ENCODE assay signal across 23 mouse cellular contexts in the genomic region with DNA sequence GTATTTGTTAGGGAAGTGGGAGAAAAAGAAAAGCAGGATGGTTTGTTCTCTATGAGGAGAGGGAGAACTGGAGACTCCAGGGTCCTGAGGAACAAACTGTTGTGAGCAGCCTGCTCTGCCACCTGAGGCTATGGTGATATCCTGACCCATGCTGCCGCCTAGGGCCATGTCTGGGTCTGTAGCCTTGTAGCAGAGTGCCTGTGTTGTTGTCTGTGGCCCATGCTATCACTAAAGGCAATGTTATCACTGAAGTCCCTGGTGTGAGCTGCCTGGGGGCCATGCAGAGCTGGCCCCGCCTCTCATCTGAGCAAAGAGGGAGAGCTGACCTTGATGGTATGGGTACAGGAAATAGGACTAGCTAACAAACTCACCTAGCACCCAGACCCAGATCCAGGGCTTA. TPM values are rescaled to one million over a fixed set of nuclear protein-coding genes. Genes with fewer than 3 reads are reported as not detected.
DNase-seq lines count a peak whose midpoint lies in the region; ATAC-seq and TF ChIP-seq lines count a peak whose summit lies in the region.
"Had no signal": no experiment of that assay in that cellular context is flagged by ENCODE, and none has a peak within 500 bp of the region (broad histone marks: within the 10 kb centered on the region; RNA-seq: fewer than 3 reads in every experiment).

No protein-coding gene starts in this region.

- no peak overlapping the region for H3K4me2 ChIP-seq in stomach, embryonic 15.5 days
- no peak overlapping the region for H3K4me2 ChIP-seq in stomach, postnatal 0 days (replicated peaks; ENCODE audit: low read depth)
- H3K4me2 ChIP-seq in liver, embryonic 15.5 days, result no peak overlapping the region
- H3K4me2 ChIP-seq in forebrain, postnatal 0 days (ENCODE audit: low read depth), result no peak overlapping the region
- H3K4me2 ChIP-seq: heart, embryonic 12.5 days; hindbrain, embryonic 14.5 days had no signal

- H3K9me3 ChIP-seq in stomach, embryonic 15.5 days, result no peaks in the 10 kb centered on the region
- H3K9me3 ChIP-seq in stomach, postnatal 0 days (ENCODE audit: control insufficient read depth, low read length), result no peaks in the 10 kb centered on the region
- H3K9me3 ChIP-seq in liver, embryonic 15.5 days (replicated peaks), result no peaks in the 10 kb centered on the region
- H3K9me3 ChIP-seq in midbrain, embryonic 10.5 days (replicated peaks), result no peaks in the 10 kb centered on the region
- no peaks in the 10 kb centered on the region for H3K9me3 ChIP-seq in forebrain, postnatal 0 days (ENCODE audit: low read length)
- H3K9me3 ChIP-seq: embryonic facial prominence, embryonic 10.5 days; forebrain, embryonic 10.5 days; heart, embryonic 12.5 days; hindbrain, embryonic 10.5 days had no signal

- ATAC-seq in stomach, embryonic 15.5 days (ENCODE audit: insufficient read depth, low FRiP score, low read depth), result peak; percentile 39; the same call in 1 of the 2 replicates
- ATAC-seq in stomach, postnatal 0 days (ENCODE audit: low FRiP score, low TSS enrichment), result no peak
- peak; percentile 37; the same call in 1 of the 2 replicates for ATAC-seq in liver, embryonic 15.5 days (ENCODE audit: insufficient read depth)
- no peak for ATAC-seq in forebrain, postnatal 0 days
- ATAC-seq: activated CD4-positive, CD25-positive, alpha-beta regulatory T cell, adult 4 months; CD4-positive, CD25-positive, alpha-beta regulatory T cell, adult 4 months; forebrain, embryonic 14.5 days; Patski had no signal

- H3K27ac ChIP-seq in heart, adult 2 months, result no peak overlapping the region
- H3K27ac ChIP-seq in stomach, embryonic 15.5 days, result no peak overlapping the region
- H3K27ac ChIP-seq in stomach, postnatal 0 days (replicated peaks), result no peak overlapping the region
- H3K27ac ChIP-seq in liver, embryonic 15.5 days (replicated peaks), result no peak overlapping the region
- no peak overlapping the region for H3K27ac ChIP-seq in midbrain, embryonic 10.5 days (replicated peaks)
- H3K27ac ChIP-seq in forebrain, postnatal 0 days (ENCODE audit: low read depth, low read length), result no peak overlapping the region
- H3K27ac ChIP-seq: embryonic facial prominence, embryonic 10.5 days; forebrain, embryonic 10.5 days; hindbrain, embryonic 10.5 days; hindbrain, embryonic 14.5 days had no signal

- H3K4me3 ChIP-seq in heart, adult 2 months, result no peak overlapping the region
- H3K4me3 ChIP-seq in stomach, embryonic 15.5 days (replicated peaks), result no peak overlapping the region
- H3K4me3 ChIP-seq in stomach, postnatal 0 days (ENCODE audit: low read depth, low read length), result no peak overlapping the region
- no peak overlapping the region for H3K4me3 ChIP-seq in liver, embryonic 15.5 days (replicated peaks)
- no peak overlapping the region for H3K4me3 ChIP-seq in midbrain, embryonic 10.5 days
- no peak overlapping the region for H3K4me3 ChIP-seq in forebrain, postnatal 0 days (ENCODE audit: low read depth, low read length)
- H3K4me3 ChIP-seq: embryonic facial prominence, embryonic 10.5 days; erythroblast, embryonic 14.5 days; forebrain, embryonic 10.5 days; heart, embryonic 12.5 days; hindbrain, embryonic 10.5 days had no signal

- H3K9ac ChIP-seq in heart, adult 2 months (ENCODE audit: low read depth, low read length), result no peak overlapping the region
- H3K9ac ChIP-seq in stomach, embryonic 15.5 days, result no peak overlapping the region
- no peak overlapping the region for H3K9ac ChIP-seq in stomach, postnatal 0 days (ENCODE audit: low read length)
- no peak overlapping the region for H3K9ac ChIP-seq in liver, embryonic 15.5 days
- no peak overlapping the region for H3K9ac ChIP-seq in forebrain, postnatal 0 days
- H3K9ac ChIP-seq: heart, embryonic 12.5 days; hindbrain, embryonic 14.5 days had no signal

- H3K36me3 ChIP-seq in heart, adult 2 months (ENCODE audit: control insufficient read depth, insufficient read depth, low read length), result no peaks in the 10 kb centered on the region
- no peaks in the 10 kb centered on the region for H3K36me3 ChIP-seq in stomach, embryonic 15.5 days
- no peaks in the 10 kb centered on the region for H3K36me3 ChIP-seq in stomach, postnatal 0 days (ENCODE audit: control insufficient read depth, insufficient read depth, low read length)
- H3K36me3 ChIP-seq in liver, embryonic 15.5 days (replicated peaks), result no peaks in the 10 kb centered on the region
- no peaks in the 10 kb centered on the region for H3K36me3 ChIP-seq in midbrain, embryonic 10.5 days
- H3K36me3 ChIP-seq in forebrain, postnatal 0 days (ENCODE audit: insufficient read depth), result no peaks in the 10 kb centered on the region
- H3K36me3 ChIP-seq: embryonic facial prominence, embryonic 10.5 days; forebrain, embryonic 10.5 days; heart, embryonic 12.5 days; hindbrain, embryonic 10.5 days had no signal

- no peak for TF ChIP-seq EP300 in heart, adult 2 months (IDR thresholded peaks at IDR 0.05; ENCODE audit: insufficient read depth, low read depth, low read length)
- TF ChIP-seq EP300 in stomach, postnatal 0 days (optimal IDR thresholded peaks at IDR 0.05), result no peak

- WGBS in heart, adult 2 months, result 88% methylated on average over 2 of the region's 2 CpGs
- WGBS in stomach, embryonic 15.5 days, result 61% methylated on average over 2 of the region's 2 CpGs
- 75% methylated on average over 2 of the region's 2 CpGs for WGBS in stomach, postnatal 0 days
- 25% methylated on average over 2 of the region's 2 CpGs for WGBS in liver, embryonic 15.5 days (ENCODE audit: insufficient replicate concordance)
- WGBS in midbrain, embryonic 10.5 days, result 79% methylated on average over 2 of the region's 2 CpGs
- 81% methylated on average over 2 of the region's 2 CpGs for WGBS in forebrain, postnatal 0 days

- peaks cover 3% of the 10 kb centered on the region for H3K4me1 ChIP-seq in heart, adult 2 months (ENCODE audit: control insufficient read depth, insufficient read depth, low read length)
- no peaks in the 10 kb centered on the region for H3K4me1 ChIP-seq in stomach, embryonic 15.5 days
- no peaks in the 10 kb centered on the region for H3K4me1 ChIP-seq in stomach, postnatal 0 days (replicated peaks; ENCODE audit: control insufficient read depth, insufficient read depth)
- 0 out of 2 replicates have a peak, but pooled peaks cover 4% of the 10 kb centered on the region for H3K4me1 ChIP-seq in liver, embryonic 15.5 days (replicated peaks)
- peaks cover 11% of the 10 kb centered on the region for H3K4me1 ChIP-seq in midbrain, embryonic 10.5 days
- H3K4me1 ChIP-seq in forebrain, postnatal 0 days (ENCODE audit: insufficient read depth), result no peaks in the 10 kb centered on the region

- H3K79me2 ChIP-seq in heart, adult 2 months (replicated peaks; ENCODE audit: control insufficient read depth, insufficient read depth, low read length), result no peaks in the 10 kb centered on the region

- TF ChIP-seq POLR2A in heart, adult 2 months (IDR thresholded peaks at IDR 0.05; ENCODE audit: insufficient read depth, low read depth, low read length), result no peak

- TF ChIP-seq CTCF in heart, adult 2 months (IDR thresholded peaks at IDR 0.05), result no peak
- no peak for TF ChIP-seq CTCF in stomach, postnatal 0 days (IDR thresholded peaks at IDR 0.05; ENCODE audit: low read depth)
- TF ChIP-seq CTCF in forebrain, postnatal 0 days (IDR thresholded peaks at IDR 0.05; ENCODE audit: low read depth), result no peak

- no peaks in the 10 kb centered on the region for H3K27me3 ChIP-seq in heart, adult 2 months (ENCODE audit: control insufficient read depth, insufficient read depth, low read length)
- no peaks in the 10 kb centered on the region for H3K27me3 ChIP-seq in stomach, embryonic 15.5 days (replicated peaks)
- no peaks in the 10 kb centered on the region for H3K27me3 ChIP-seq in stomach, postnatal 0 days (ENCODE audit: control insufficient read depth, insufficient read depth, low read length)
- no peaks in the 10 kb centered on the region for H3K27me3 ChIP-seq in liver, embryonic 15.5 days
- H3K27me3 ChIP-seq in midbrain, embryonic 10.5 days (ENCODE audit: low read depth, poor library complexity, severe bottlenecking), result no peaks in the 10 kb centered on the region
- no peaks in the 10 kb centered on the region for H3K27me3 ChIP-seq in forebrain, postnatal 0 days (ENCODE audit: insufficient read depth, low read length)
- H3K27me3 ChIP-seq: heart, embryonic 12.5 days; Patski had no signal

- peak; percentile 72 for DNase-seq in heart, adult 11 months
- no peak for DNase-seq in heart, adult 2 months
- DNase-seq in stomach, postnatal 0 days (ENCODE audit: low spot score), result no peak
- no peak for DNase-seq in midbrain, embryonic 10.5 days (ENCODE audit: low spot score)
- no peak for DNase-seq in forebrain, postnatal 0 days
- DNase-seq: B cell, adult 2 months; cerebellum, adult 11-12 months; cerebellum, adult 9-11 months; cerebellum, postnatal 36 days; gastrocnemius, postnatal 36 days; heart, adult 18-20 months had no signal

- intact Hi-C loops in heart, adult 2 months (cut with DNase I), result no loop called here

RNA-seq across cellular contexts. Expression of a gene that starts 7.9 kb away (rescaled TPM):
- total RNA-seq in heart, adult 2 months (2021), result 10 to 100 TPM; 20.1 to 23.7 TPM
- 6.6 and 8.1 TPM in 2 replicates for polyA plus RNA-seq in heart, adult 2 months (2012; rRNA removed)
- 12.2 and 15.8 TPM in 2 replicates for polyA plus RNA-seq in stomach, embryonic 15.5 days (2015; fragmentation: Nextera tagmentation; extraction: Ambion mirVana)
- 10.9 and 11.9 TPM in 2 replicates for polyA plus RNA-seq in stomach, postnatal 0 days (2015; fragmentation: Nextera tagmentation; extraction: Ambion mirVana)
- polyA plus RNA-seq in liver, embryonic 15.5 days (2015; fragmentation: Nextera tagmentation; extraction: Ambion mirVana), result 4.2 and 5.4 TPM in 2 replicates
- 4.4 and 5.2 TPM in 2 replicates for polyA plus RNA-seq in midbrain, embryonic 10.5 days (2016; fragmentation: Nextera tagmentation; extraction: Ambion mirVana)
- 6.1 and 8.4 TPM in 2 replicates for total RNA-seq in forebrain, postnatal 0 days (2014; rRNA removed)
- 4.6 and 8.0 TPM in 2 replicates for polyA plus RNA-seq in forebrain, postnatal 0 days (2015; fragmentation: Nextera tagmentation; extraction: Ambion mirVana)

Comparison
In these comparisons a context has a peak if more than half of its experiments do, and no peak if none do; other contexts are left out.
1. ATAC-seq: peak in stomach, embryonic 15.5 days (single experiment) and liver, embryonic 15.5 days (single experiment); none in stomach, postnatal 0 days (single experiment) and forebrain, postnatal 0 days (single experiment).